Mouse (Mus musculus) neural tube, embryonic 10.5 days (tissue): ENCODE measurements around the gene Srrt.

Source experiments
- DNase-seq: peaks from one replicate; pipeline ENCODE4 v3.0.0-alpha.2; 2017; ENCODE audit warnings: low spot score; ENCODE audit errors: extremely low spot score

Gene Srrt

GRCm38 (mm10) chr5:137268131-137268910 is 39.2 kb downstream of the Srrt start:
- DNase-seq, result no peak

DNA sequence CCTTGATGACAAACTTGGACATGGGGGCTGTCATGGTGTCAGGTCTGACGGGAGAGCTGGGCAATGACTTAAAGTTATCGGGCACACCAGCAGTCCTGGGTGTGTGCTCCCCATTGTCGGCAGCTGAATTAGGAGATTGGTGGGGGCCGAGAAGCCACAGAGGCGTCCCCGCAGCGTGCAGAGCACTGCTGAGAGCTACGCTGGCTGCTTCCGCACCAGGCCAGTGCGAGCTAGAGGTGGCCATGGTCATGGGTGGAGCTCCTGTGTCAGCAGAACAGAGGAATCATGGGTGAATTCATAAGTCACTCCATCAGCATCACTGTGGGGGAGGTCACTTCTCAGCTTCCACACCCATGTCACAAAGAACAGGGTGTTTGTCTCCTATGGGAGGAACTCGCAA is 42.7 kb downstream of the Srrt start:
- no peak for DNase-seq

- DNase-seq, result no peak
Observed at GRCm38 (mm10) chr5:137263897-137264720, 43.4 kb downstream of the Srrt start.
